Mouse (Mus musculus): ENCODE measurements around the gene Gm3250. TPM values are rescaled to one million over a fixed set of nuclear protein-coding genes. Genes with fewer than 3 reads are reported as not detected.
"Not testable (repeated sequence)": the region's sequence is repeated elsewhere in the genome, so short reads cannot be mapped to it uniquely, and the experiment has no call there.

Gene Gm3250
- polyA plus RNA-seq, 1 experiment from 2014 or later: not detected

DNA sequence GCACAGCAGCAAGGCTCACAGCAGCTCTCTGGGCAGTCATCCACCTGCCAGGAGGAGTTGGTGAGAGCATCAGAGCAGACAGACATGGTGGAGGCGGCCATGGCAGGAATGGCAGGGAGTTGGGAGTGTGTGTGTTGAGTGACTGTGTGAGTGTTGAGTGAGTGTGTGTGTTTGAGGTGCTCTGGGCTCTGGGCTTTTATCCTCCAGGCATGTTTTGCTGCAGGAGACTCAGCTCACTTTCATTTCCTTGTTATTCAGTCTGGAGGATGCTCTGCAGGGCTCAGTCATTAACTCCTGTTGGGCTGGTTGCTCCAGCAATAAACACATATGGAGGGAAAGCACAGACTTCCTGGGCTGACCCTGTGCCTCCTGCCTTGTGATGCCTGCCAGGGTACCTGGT is 5.5 kb downstream of the Gm3250 start, which contains the start of gene Gm7138:
Gene Gm7138 (minus strand): TSS at position 101 of the 400 bp plus-strand sequence.
- 80% methylated on average over 1 of the region's 1 CpGs for WGBS (ENCODE audit: missing documents)
- not testable (repeated sequence) for H3K4me3 ChIP-seq (ENCODE audit: inconsistent target); H3K27ac ChIP-seq; H3K36me3 ChIP-seq (ENCODE audit: inconsistent target); H3K79me2 ChIP-seq (ENCODE audit: inconsistent target)

DNA sequence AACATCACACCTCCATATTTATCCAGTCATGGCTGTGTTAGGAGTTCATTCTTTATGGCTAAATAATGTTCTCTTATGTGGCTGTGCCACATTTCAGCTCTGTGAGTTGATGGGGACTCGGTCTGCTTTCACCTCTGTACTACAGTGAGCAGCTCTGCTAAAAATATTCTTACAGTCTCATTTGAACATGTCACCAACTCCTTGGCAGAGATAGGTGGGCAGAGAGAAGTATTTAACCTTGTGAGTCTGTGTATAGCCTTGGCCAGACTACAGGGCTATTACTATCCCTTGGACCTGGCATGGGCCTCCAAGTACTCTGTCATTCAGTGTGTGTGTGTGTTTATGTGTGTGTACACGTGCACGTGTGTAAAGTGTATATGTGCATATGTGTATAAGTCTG is 10.2 kb downstream of the Gm3250 start:
- H3K79me2 ChIP-seq (ENCODE audit: inconsistent target); H3K36me3 ChIP-seq (ENCODE audit: inconsistent target); H3K27ac ChIP-seq; H3K4me3 ChIP-seq (ENCODE audit: inconsistent target): not testable (repeated sequence)
- no CpG with 5 or more reads among the region's 3 CpGs for WGBS (ENCODE audit: missing documents)

DNA sequence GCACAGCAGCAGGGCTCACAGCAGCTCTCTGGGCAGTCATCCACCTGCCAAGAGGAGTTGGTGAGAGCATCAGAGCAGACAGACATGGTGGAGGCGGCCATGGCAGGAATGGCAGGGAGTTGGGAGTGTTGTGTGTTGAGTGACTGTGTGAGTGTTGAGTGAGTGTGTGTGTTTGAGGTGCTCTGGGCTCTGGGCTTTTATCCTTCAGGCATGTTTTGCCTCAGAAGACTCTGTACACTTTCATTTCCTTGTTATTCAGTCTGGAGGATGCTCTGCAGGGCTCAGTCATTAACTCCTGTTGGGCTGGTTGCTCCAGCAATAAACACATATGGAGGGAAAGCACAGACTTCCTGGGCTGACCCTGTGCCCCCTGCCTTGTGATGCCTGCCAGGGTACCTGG is 11.1 kb downstream of the Gm3250 start, which contains the start of gene Gm3238:
Gene Gm3238 (minus strand): TSS at position 101 of the 400 bp plus-strand sequence.
- no CpG with 5 or more reads among the region's 1 CpGs for whole genome bisulfite sequencing (ENCODE audit: missing documents)
- not testable (repeated sequence) for H3K4me3 ChIP-seq (ENCODE audit: inconsistent target); H3K36me3 ChIP-seq (ENCODE audit: inconsistent target); H3K79me2 ChIP-seq (ENCODE audit: inconsistent target); H3K27ac ChIP-seq

DNA sequence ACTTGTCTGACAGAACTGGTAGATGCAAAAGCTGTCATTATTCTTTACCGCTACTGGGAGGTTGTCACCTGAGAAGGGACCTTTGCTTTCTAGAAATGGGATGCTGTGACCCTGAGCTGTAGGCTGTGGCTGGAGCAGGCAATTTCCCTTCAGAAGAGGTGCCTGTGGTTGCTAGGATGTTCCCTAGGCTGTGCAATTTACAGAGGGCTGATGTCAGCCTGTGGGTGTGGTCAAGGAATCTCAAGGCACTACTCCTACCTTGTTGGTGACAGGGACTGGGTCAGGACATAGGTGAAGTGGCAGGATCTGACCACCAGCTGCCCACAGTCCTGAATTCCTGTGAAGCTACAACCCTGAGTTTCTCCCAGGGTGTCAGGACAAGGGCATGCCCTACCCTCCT is 12.6 kb downstream of the Gm3250 start:
- Histone ChIP-seq H3K4me3 (ENCODE audit: inconsistent target) (no peak overlapping the region), H3K79me2 (ENCODE audit: inconsistent target) (no peaks in the 10 kb centered on the region), H3K36me3 (ENCODE audit: inconsistent target) (no peaks in the 10 kb centered on the region), H3K27ac (no peak overlapping the region)
- 92% methylated on average over 1 of the region's 1 CpGs for WGBS (ENCODE audit: missing documents)

DNA sequence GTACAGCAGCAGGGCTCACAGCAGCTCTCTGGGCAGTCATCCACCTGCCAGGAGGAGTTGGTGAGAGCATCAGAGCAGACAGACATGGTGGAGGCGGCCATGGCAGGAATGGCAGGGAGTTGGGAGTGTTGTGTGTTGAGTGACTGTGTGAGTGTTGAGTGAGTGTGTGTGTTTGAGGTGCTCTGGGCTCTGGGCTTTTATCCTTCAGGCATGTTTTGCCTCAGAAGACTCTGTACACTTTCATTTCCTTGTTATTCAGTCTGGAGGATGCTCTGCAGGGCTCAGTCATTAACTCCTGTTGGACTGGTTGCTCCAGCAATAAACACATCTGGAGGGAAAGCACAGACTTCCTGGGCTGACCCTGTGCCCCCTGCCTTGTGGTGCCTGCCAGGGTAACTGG is 22.8 kb downstream of the Gm3250 start, which contains the start of gene Gm3233:
Gene Gm3233 (minus strand): TSS at position 101 of the 400 bp plus-strand sequence.
- not testable (repeated sequence) for H3K4me3 ChIP-seq (ENCODE audit: inconsistent target); H3K27ac ChIP-seq; H3K79me2 ChIP-seq (ENCODE audit: inconsistent target); H3K36me3 ChIP-seq (ENCODE audit: inconsistent target)
- WGBS (ENCODE audit: missing documents): no CpG with 5 or more reads among the region's 1 CpGs

DNA sequence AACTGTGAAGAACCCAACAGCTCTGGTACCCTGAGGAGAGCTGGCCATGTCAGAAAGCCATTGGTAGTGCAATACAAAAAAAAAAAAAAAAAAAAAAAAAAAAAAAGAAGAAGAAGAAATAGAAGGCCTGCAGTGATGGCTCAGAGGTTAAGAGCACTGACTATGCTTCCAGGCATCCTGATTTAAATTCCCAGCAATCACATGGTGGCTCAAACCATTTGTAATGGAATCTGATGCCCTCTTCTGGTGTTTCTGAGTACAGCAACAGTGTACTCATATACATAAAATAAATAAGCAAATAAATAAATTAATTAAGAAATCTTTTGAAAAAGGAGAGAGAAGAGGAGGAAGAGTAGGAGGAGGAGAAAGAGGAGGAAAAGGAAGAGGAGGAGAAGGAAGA is 28.9 kb downstream of the Gm3250 start:
- H3K4me3 ChIP-seq (ENCODE audit: inconsistent target): no peak overlapping the region
- H3K79me2 ChIP-seq (ENCODE audit: inconsistent target): no peaks in the 10 kb centered on the region
- no peak overlapping the region for H3K27ac ChIP-seq
- no peaks in the 10 kb centered on the region for H3K36me3 ChIP-seq (ENCODE audit: inconsistent target)

DNA sequence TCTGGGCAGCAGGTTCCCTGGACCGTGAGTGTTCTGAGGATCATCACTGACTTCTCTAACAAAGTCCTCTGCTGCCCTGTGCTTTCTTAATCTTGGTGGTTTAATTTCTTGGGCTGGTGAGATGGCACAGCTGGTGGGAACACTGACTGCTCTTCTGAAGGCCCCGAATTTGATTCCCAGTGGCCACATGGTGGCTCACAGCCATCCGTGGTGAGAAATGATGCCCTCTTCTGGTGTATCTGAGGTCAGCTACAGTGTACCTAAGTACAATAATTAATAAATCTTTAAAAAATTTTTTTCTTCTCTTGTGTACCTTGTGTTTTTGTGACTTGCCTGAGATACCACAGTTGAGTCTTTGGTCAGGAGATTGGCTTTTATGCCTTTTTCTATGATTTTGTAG is 30.0 kb downstream of the Gm3250 start:
- not testable (repeated sequence) for H3K27ac ChIP-seq; H3K79me2 ChIP-seq (ENCODE audit: inconsistent target); H3K36me3 ChIP-seq (ENCODE audit: inconsistent target); H3K4me3 ChIP-seq (ENCODE audit: inconsistent target)
- WGBS (ENCODE audit: missing documents): 57% methylated on average over 3 of the region's 3 CpGs

DNA sequence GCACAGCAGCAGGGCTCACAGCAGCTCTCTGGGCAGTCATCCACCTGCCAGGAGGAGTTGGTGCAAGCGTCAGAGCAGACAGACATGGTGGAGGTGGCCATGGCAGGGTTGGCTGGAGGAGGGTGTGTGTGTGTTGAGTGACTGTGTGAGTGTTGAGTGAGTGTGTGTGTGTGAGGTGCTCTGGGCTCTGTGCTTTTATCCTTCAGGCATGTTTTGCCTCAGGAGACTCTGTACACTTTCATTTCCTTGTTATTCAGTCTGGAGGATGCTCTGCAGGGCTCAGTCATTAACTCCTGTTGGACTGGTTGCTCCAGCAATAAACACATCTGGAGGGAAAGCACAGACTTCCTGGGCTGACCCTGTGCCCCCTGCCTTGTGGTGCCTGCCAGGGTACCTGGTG is 31.1 kb downstream of the Gm3250 start, which contains the start of gene Gm9736:
Gene Gm9736 (minus strand): TSS at position 101 of the 400 bp plus-strand sequence.
- not testable (repeated sequence) for H3K4me3 ChIP-seq (ENCODE audit: inconsistent target); H3K36me3 ChIP-seq (ENCODE audit: inconsistent target); H3K79me2 ChIP-seq (ENCODE audit: inconsistent target); H3K27ac ChIP-seq
- 75% methylated on average over 1 of the region's 1 CpGs for WGBS (ENCODE audit: missing documents)

DNA sequence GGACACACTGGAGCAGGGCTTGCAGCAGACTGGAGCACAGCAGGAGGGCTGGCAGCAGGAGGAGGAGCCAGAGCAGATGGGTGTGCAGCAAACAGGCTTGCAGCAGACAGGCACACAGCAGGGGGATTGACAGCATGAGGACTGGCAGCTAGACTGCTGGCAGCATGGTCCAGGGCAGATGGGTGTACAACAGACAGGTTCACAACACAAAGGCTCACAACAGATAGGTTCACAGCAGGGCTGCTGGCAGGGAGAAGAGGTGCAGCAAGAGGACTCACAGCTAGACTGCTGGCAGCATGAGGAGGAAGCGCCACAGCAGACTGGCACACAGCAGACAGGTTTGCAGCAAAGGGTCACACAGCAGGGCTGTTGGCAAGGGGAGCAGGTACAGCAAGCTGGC is 31.7 kb downstream of the Gm3250 start:
- WGBS (ENCODE audit: missing documents): 75% methylated on average over 1 of the region's 1 CpGs
- H3K4me3 ChIP-seq (ENCODE audit: inconsistent target): not testable (repeated sequence)

DNA sequence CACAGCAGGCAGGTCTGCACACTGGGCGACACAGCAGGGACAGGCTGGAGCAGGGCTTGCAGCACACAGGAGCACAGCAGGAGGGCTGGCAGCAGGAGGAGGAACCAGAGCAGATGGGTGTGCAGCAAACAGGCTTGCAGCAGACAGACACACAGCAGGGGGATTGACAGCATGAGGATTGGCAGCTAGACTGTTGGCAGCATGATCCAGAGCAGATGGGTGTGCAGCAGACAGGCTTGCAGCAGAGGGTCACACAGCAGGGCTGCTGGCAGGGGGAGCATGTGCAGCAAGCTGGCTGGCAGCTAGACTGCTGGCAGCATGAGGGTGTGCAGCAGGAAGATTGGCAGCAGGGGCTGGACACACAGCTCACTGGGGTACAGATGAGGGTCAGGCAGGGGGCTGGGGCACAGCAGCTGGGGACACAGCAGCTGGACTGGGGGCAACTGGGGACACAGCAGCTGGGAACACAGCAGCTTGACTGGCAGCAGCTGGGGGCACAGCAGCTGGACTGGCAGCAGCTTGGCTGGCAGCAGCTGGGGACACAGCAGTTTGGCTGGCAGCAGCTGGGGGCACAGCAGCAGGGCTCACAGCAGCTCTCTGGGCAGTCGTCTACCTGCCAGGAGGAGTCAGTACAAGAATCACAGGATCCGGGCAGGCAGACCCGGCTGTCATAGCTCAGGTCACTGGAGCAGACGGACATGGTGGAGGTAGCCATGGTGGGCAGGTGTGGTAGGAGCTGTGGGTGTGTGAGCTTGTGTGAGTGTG is 40.2 kb downstream of the Gm3250 start, which contains the start of gene Gm18596:
Gene Gm18596 (minus strand): TSS at position 715 of the 765 bp plus-strand sequence.
- 87% methylated on average over 4 of the region's 5 CpGs for WGBS (ENCODE audit: missing documents)

More for the DNA sequence above, 31.7 kb downstream of the Gm3250 start:
- H3K27ac ChIP-seq; H3K79me2 ChIP-seq (ENCODE audit: inconsistent target); H3K36me3 ChIP-seq (ENCODE audit: inconsistent target): not testable (repeated sequence)

DNA sequence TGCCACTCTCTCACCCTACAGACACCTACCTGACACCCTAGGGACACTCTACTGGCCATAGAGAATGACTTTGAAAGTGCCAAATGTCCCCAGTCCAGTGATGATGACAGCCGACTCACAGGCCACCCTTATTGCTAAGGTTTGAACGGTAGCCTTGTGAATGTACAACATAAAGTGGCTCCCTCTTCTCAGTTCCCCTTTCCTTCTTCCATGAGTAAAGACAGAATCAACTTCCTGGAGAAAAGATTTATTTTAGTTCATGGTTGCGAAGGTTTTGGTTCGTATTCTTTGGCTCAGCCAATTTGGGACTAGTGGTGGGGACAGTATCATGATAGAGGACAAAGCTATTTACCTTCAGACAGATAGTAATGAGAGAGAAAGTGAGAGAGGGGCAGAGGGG is 43.4 kb downstream of the Gm3250 start:
- Histone ChIP-seq H3K4me3 (ENCODE audit: inconsistent target) (no peak overlapping the region), H3K79me2 (ENCODE audit: inconsistent target) (no peaks in the 10 kb centered on the region), H3K36me3 (ENCODE audit: inconsistent target) (no peaks in the 10 kb centered on the region), H3K27ac (no peak overlapping the region)
- 49% methylated on average over 4 of the region's 4 CpGs for WGBS (ENCODE audit: missing documents)

More for the DNA sequence above, 40.2 kb downstream of the Gm3250 start, which contains the start of gene Gm18596:
- not testable (repeated sequence) for H3K79me2 ChIP-seq (ENCODE audit: inconsistent target); H3K4me3 ChIP-seq (ENCODE audit: inconsistent target); H3K36me3 ChIP-seq (ENCODE audit: inconsistent target); H3K27ac ChIP-seq

DNA sequence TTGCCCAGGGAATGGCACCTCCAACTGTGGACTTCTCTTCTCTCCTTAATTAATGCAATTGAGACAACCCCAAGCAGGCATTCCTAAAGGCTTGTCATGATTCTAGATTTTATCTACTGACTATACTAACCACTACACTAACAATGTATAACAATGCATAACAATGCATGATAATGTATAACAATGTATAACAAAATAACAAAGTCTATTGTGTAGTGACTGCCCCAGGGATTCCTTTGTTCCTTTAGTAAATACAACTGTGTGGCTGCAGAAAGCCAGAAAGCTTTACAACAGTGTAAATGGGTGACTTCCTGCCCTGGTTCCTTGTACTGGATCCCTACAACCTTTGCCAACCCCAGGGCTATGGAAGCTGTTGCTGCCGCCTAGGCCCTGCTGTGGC is 46.4 kb downstream of the Gm3250 start:
- Histone ChIP-seq H3K79me2 (ENCODE audit: inconsistent target) (no peaks in the 10 kb centered on the region), H3K4me3 (ENCODE audit: inconsistent target) (no peak overlapping the region), H3K36me3 (ENCODE audit: inconsistent target) (no peaks in the 10 kb centered on the region), H3K27ac (no peak overlapping the region)
- 100% methylated on average over 1 of the region's 1 CpGs for WGBS (ENCODE audit: missing documents)

Other genes with a start within 250 kb of the Gm3250 start
- gene Pttg1ip, start 200.8 kb downstream of the Gm3250 start, polyA plus RNA-seq (2018): 99.5 to 103 TPM (median 102 TPM) in 3 replicates
- gene Sumo3, start 176.4 kb downstream of the Gm3250 start, polyA plus RNA-seq (2018): 105 to 245 TPM (median 141 TPM) in 3 replicates
- 3.3 TPM in 1 of 3 replicates, not detected in the others for gene Gm49325, start 176.3 kb downstream of the Gm3250 start, polyA plus RNA-seq (2018)
- gene Ube2g2, start 160.3 kb downstream of the Gm3250 start, polyA plus RNA-seq (2018): 50.6 to 63.6 TPM (median 52.1 TPM) in 3 replicates
- not detected in 3 replicates for gene Tspear, start 96.0 kb downstream of the Gm3250 start, polyA plus RNA-seq (2018)
- gene Gm19402, start 91.8 kb downstream of the Gm3250 start, polyA plus RNA-seq (2018): not detected in 3 replicates
- gene Gm9508, start 85.3 kb downstream of the Gm3250 start, polyA plus RNA-seq (2018): not detected in 3 replicates
- gene Gm10272, start 75.9 kb downstream of the Gm3250 start, polyA plus RNA-seq (2018): not detected in 3 replicates
- not detected in 3 replicates for gene Gm10024, start 71.1 kb downstream of the Gm3250 start, polyA plus RNA-seq (2018)
- not detected in 3 replicates for gene Gm10142, start 66.7 kb downstream of the Gm3250 start, polyA plus RNA-seq (2018)
- not detected in 3 replicates for gene Krtap12-1, start 61.9 kb downstream of the Gm3250 start, polyA plus RNA-seq (2018)
- gene Gm10100, start 56.1 kb downstream of the Gm3250 start, polyA plus RNA-seq (2018): not detected in 3 replicates
- not detected in 3 replicates for gene Gm18596, start 39.9 kb downstream of the Gm3250 start, polyA plus RNA-seq (2018)
- not detected in 3 replicates for gene Gm9736, start 31.2 kb downstream of the Gm3250 start, polyA plus RNA-seq (2018)
- gene Gm3233, start 22.9 kb downstream of the Gm3250 start, polyA plus RNA-seq (2018): not detected in 3 replicates
- gene Gm3238, start 11.2 kb downstream of the Gm3250 start, polyA plus RNA-seq (2018): not detected in 3 replicates
- gene Gm7138, start 5.6 kb downstream of the Gm3250 start, polyA plus RNA-seq (2018): not detected in 3 replicates
- gene Gm7137, start 5.7 kb upstream of the Gm3250 start, polyA plus RNA-seq (2018): not detected in 3 replicates
- not detected in 3 replicates for gene Gm9639, start 12.5 kb upstream of the Gm3250 start, polyA plus RNA-seq (2018)
- gene Gm19668, start 16.6 kb upstream of the Gm3250 start, polyA plus RNA-seq (2018): not detected in 3 replicates
- not detected in 3 replicates for gene Gm9507, start 29.3 kb upstream of the Gm3250 start, polyA plus RNA-seq (2018)
- not detected in 3 replicates for gene Gm2696, start 32.1 kb upstream of the Gm3250 start, polyA plus RNA-seq (2018)
- gene Krtap10-4, start 44.6 kb upstream of the Gm3250 start, polyA plus RNA-seq (2018): not detected in 3 replicates
- gene Krtap10-10, start 53.4 kb upstream of the Gm3250 start, polyA plus RNA-seq (2018): not detected in 3 replicates
- gene Gm36176, start 64.3 kb upstream of the Gm3250 start, polyA plus RNA-seq (2018): not detected in 3 replicates
- not detected in 3 replicates for gene Gm10318, start 70.3 kb upstream of the Gm3250 start, polyA plus RNA-seq (2018)
- gene Gm3285, start 79.4 kb upstream of the Gm3250 start, polyA plus RNA-seq (2018): not detected in 3 replicates
- 0.09 TPM in 1 of 3 replicates, not detected in the others for gene Lrrc3, start 120.0 kb upstream of the Gm3250 start, polyA plus RNA-seq (2018)
- 2.6 to 5.5 TPM (median 4.7 TPM) in 3 replicates for gene Trpm2, start 188.0 kb upstream of the Gm3250 start, polyA plus RNA-seq (2018)
- 9.8 to 15.6 TPM (median 10.6 TPM) in 3 replicates for gene 1810043G02Rik, start 196.0 kb upstream of the Gm3250 start, polyA plus RNA-seq (2018)
- gene Pfkl, start 227.5 kb upstream of the Gm3250 start, polyA plus RNA-seq (2018): 12.8 to 25.9 TPM (median 18.5 TPM) in 3 replicates

All from macrophage (primary cell).